Mouse (Mus musculus) limb, embryonic 15.5 days (tissue): ENCODE data around the gene Dock6. TPM values are rescaled to one million over a fixed set of nuclear protein-coding genes. Genes with fewer than 3 reads are reported as not detected.
"Not testable (repeated sequence)": the region's sequence is repeated elsewhere in the genome, so short reads cannot be mapped to it uniquely, and the experiment has no call there.

Source experiments
- ATAC-seq: fragments of 200-750 bp; cut with Nextera tagmentation; 2 replicates; pipeline ENCODE4 v1.8.0; 2017; ENCODE audit warnings: low read depth, moderate TSS enrichment; ENCODE audit not compliant: insufficient number of reproducible peaks, low FRiP score, low TSS enrichment
- H3K27ac ChIP-seq: fragments of 300-500 bp; sonication (generic); 2 replicates; pipeline ENCODE4 v1.5.1; 2015; ENCODE audit warnings: moderate library complexity, mild to moderate bottlenecking, inconsistent platforms
- H3K27me3 ChIP-seq: fragments of 300-500 bp; sonication (generic); 2 replicates; pipeline ENCODE4 v1.6.1; 2015; ENCODE audit warnings: inconsistent platforms
- H3K36me3 ChIP-seq: fragments of 300-500 bp; sonication (generic); 2 replicates; pipeline ENCODE4 v1.6.1; 2015; ENCODE audit warnings: inconsistent platforms
- H3K4me1 ChIP-seq: fragments of 300-500 bp; sonication (generic); 2 replicates; pipeline ENCODE4 v1.6.1; 2015; ENCODE audit warnings: inconsistent platforms
- H3K4me2 ChIP-seq: fragments of 300-500 bp; sonication (generic); 2 replicates; pipeline ENCODE4 v1.6.1; 2015; ENCODE audit warnings: mild to moderate bottlenecking, inconsistent platforms
- H3K4me3 ChIP-seq: fragments of 300-500 bp; sonication (generic); 2 replicates; pipeline ENCODE4 v1.5.1; 2015; ENCODE audit warnings: mild to moderate bottlenecking, inconsistent platforms
- H3K9ac ChIP-seq: fragments of 300-500 bp; sonication (generic); 2 replicates; pipeline ENCODE4 v1.6.1; 2015; ENCODE audit warnings: inconsistent platforms
- H3K9me3 ChIP-seq: fragments of 300-500 bp; sonication (generic); 2 replicates; pipeline ENCODE4 v1.6.1; 2016; ENCODE audit warnings: inconsistent platforms
- WGBS: fragments of 180-500 bp; shearing (Covaris S2); methylation state at CpG from one replicate; pipeline ENCODE4 v1.1.7; 2015; 5-methylcytosine and 5-hydroxymethylcytosine counted together
- polyA plus RNA-seq: library from polyadenylated mRNA; unstranded; fragments of >200 nt; fragmentation: Nextera tagmentation; extraction: Ambion mirVana; gene quantifications from 2 replicates; pipeline ENCODE4 v1.2.1, GENCODE M21; 2015

Dock6 gene
- polyA plus RNA-seq, 1 experiment from 2014 or later, result 38.1 TPM

DNA sequence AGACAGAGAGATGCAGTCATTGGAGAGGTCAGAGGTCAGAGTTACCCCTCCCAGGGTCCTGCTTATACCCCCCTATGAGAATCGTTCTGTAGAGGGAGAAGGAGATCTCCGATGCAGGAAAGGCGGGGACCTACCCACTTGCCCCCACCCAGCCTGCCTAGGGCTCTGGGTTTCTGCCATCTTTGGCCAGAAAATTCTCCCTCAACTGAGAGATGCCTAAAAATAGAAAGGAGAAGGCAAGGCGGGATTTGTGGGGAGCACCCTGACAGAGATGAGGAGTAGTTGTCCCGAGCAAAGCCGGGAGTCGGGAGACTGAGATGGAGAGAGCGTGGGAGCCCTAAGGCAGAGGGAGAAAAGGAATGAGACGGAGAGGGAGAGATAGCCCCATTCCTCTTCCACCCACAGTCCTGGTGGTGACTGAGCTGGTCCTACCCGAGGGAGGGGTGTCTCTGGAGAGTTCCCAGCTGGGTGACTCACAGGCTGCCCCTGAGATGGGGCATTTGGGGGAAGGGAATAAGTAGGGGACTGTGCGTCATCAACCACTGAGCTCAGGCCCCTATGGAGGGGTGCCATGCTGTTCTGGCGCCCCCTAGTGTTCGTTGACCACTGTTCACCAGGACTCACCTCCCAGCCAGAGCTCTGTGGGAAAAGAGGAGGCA lies 48.3 kb downstream of the Dock6 start:
- Histone ChIP-seq H3K4me2 (peak overlapping the region; percentile 22; the same call in 1 of the 2 replicates), H3K4me3 (no peak overlapping the region), H3K4me1 (peaks cover 8% of the 10 kb centered on the region), H3K9me3 (no peaks in the 10 kb centered on the region), H3K36me3 (peaks cover 40% of the 10 kb centered on the region), H3K9ac (no peak overlapping the region), H3K27me3 (no peaks in the 10 kb centered on the region), H3K27ac (no peak overlapping the region)
- 43% methylated on average over 13 of the region's 13 CpGs for WGBS
- ATAC-seq, result peak; percentile 83

DNA sequence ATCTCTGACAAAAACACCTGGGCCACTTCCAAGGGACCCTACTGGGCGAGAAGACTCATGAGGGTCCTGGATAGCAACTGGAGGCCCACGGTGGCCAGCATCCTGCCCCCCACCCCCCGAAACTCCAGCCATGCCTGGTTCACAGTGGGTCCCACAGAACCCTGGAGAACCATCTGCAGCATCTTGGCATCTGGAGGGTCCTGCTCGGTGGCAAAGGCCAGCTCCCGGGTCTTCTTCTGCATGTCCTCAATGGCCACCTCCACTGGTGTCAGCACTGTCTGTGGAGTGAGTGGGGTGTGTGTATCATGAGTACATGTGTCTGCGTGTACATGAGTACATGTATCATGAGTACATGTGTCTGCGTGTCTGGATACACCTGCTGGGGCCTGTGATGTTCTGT lies 50.8 kb downstream of the Dock6 start:
- WGBS, result 90% methylated on average over 7 of the region's 7 CpGs
- no peak overlapping the region for H3K27ac ChIP-seq
- H3K4me3 ChIP-seq, result no peak overlapping the region
- H3K36me3 ChIP-seq, result peaks cover 26% of the 10 kb centered on the region
- H3K4me2 ChIP-seq, result no peak overlapping the region
- no peak for ATAC-seq
- no peak overlapping the region for H3K9ac ChIP-seq
- H3K27me3 ChIP-seq, result no peaks in the 10 kb centered on the region
- no peaks in the 10 kb centered on the region for H3K9me3 ChIP-seq
- H3K4me1 ChIP-seq, result peaks cover 24% of the 10 kb centered on the region

DNA sequence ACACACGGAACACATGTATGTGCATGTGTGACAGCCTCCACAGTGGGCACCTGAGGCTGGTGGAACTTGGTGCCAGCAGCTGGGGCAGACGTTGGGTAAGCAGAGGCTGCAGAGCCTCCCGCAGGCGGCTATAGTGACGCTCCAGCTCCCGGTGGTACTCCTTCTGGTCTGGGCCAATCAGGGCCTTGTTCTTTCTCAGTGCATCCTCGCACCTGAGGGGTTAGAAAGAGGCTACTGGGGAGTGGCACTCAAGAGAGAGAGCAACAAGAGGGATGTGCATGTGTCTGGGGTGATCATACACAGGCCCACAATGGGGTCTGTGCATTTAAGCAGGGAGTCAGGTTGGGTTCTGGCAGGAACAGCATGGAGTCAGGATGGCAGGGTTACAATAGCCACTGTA lies 51.3 kb downstream of the Dock6 start:
- WGBS, result 84% methylated on average over 7 of the region's 7 CpGs
- H3K4me3 ChIP-seq, result no peak overlapping the region
- no peak overlapping the region for H3K4me2 ChIP-seq
- H3K27me3 ChIP-seq, result no peaks in the 10 kb centered on the region
- peaks cover 26% of the 10 kb centered on the region for H3K36me3 ChIP-seq
- H3K4me1 ChIP-seq, result peaks cover 29% of the 10 kb centered on the region
- H3K9ac ChIP-seq, result no peak overlapping the region
- no peak overlapping the region for H3K27ac ChIP-seq
- no peak for ATAC-seq
- H3K9me3 ChIP-seq, result no peaks in the 10 kb centered on the region

DNA sequence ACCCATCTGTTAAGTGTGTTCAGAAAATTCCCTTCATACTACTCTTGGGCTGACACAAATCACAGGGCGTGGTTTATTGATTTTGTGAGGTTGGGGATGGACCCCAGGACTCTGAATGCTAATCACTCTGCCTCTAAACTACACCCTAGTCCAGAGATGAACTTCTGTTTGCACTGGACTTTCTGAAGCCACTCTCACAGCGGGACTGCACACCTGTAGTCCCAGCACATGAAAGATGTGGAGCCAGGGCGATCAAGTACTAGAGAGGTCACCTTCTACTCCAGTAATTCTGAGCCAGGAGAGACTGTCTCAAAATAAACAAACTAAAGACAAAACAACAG lies 53.5 kb downstream of the Dock6 start:
- WGBS, result 48% methylated on average over 3 of the region's 3 CpGs
- peak overlapping the region; percentile 97 for H3K27ac ChIP-seq
- peaks cover 44% of the 10 kb centered on the region for H3K36me3 ChIP-seq
- H3K4me2 ChIP-seq, result peak overlapping the region; percentile 79
- ATAC-seq, result no peak
- peaks cover 35% of the 10 kb centered on the region for H3K4me1 ChIP-seq
- peak overlapping the region; percentile 85 for H3K4me3 ChIP-seq
- no peaks in the 10 kb centered on the region for H3K9me3 ChIP-seq
- no peak overlapping the region for H3K9ac ChIP-seq
- no peaks in the 10 kb centered on the region for H3K27me3 ChIP-seq

DNA sequence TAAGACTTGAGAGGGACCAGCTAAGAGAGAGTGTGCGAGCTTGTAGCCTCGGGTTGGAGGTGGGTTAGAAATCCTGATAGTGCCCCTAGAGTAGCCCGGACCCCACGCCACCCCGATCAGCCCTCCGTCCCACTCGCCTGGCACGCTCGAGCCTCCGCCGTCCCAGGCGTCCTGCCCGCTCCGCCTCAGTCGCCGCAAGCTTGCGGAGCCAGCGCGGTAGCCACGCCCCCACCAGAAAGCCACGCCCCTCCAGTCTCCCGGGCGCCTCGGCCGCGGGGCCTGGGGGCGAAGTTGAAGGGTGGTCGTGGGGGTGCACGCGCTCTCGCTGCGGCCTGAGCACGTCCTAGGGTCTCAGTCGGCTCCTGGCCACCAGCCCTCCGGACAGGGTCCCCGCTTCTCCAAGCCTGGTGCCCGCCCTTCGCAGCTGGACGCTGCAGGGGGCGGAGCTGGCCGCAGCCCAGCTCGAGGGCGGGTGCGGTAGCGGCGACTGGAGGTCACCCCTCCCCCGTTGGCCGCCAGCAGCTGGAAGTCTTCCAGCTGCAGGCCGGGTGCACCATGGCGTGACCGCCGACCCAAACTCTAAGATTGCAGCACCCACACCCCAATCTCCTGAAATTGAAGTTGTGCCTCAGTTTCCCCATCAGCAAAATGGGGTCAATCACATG lies 54.0 kb downstream of the Dock6 start, which contains the start of gene Kank2:
Gene Kank2, minus strand, starts transcription at position 400 of the 665 bp plus-strand sequence.
- H3K4me3 ChIP-seq, result peak within 1 kb of the TSS; percentile 85
- H3K9me3 ChIP-seq, result no peaks in the 10 kb centered on the region
- under 1% methylated on average over 52 of the region's 52 CpGs for WGBS
- no peaks in the 10 kb centered on the region for H3K27me3 ChIP-seq
- H3K27ac ChIP-seq, result peak within 1 kb of the TSS; percentile 97
- peaks cover 49% of the 10 kb centered on the region for H3K36me3 ChIP-seq
- peak within 1 kb of the TSS; percentile 79 for H3K4me2 ChIP-seq
- H3K4me1 ChIP-seq, result peaks cover 33% of the 10 kb centered on the region
- ATAC-seq, result peak; percentile 71
- peak within 1 kb of the TSS; percentile 84 for H3K9ac ChIP-seq

DNA sequence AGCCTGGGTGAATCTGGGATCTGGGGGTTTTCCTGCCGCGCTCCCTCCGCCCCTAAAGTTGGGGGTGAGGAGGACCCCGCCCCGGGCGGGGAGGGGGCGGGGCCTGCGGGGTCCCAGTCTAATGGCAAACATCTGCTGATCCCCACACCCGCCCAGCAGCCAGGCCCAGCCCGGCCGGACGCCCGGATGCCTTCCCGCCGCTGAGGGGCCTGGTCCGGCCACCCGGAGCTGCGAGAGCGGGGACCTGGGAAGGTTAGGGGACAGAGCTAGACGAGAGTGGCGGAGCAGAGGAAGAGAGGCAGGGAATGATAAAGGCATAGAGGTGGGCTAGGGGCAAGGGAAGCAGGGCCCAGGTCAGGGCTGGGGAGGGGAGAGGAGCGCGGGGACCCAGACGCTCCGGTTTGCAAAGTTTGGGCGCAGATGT lies 54.5 kb downstream of the Dock6 start:
- peak overlapping the region; percentile 79 for H3K4me2 ChIP-seq
- peaks cover 35% of the 10 kb centered on the region for H3K4me1 ChIP-seq
- ATAC-seq, result peak; percentile 56
- H3K9ac ChIP-seq, result peak overlapping the region; percentile 84
- peak overlapping the region; percentile 97 for H3K27ac ChIP-seq
- no peaks in the 10 kb centered on the region for H3K9me3 ChIP-seq
- H3K36me3 ChIP-seq, result peaks cover 50% of the 10 kb centered on the region
- H3K4me3 ChIP-seq, result peak overlapping the region; percentile 85
- WGBS, result 0% methylated on average over 26 of the region's 26 CpGs
- H3K27me3 ChIP-seq, result no peaks in the 10 kb centered on the region

DNA sequence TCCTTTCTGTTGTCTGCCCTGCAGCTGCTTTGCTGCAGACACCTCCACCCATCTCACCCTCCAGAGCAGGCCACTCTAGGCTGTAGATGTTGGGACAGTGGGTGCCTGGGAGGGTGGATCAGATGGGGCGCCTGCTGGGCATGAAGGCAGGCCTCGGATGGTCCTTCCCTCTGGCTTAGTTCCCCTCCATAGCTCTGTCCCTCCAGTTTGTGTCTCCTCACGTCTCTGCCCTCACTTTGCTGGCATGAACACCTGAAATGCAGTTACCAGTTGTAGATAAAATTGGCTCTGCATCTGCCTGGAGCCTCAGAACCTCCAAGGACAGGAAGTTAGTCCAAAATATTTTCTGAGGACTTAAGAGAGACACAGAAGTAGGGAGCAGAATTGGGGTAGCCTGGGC lies 55.5 kb downstream of the Dock6 start:
- WGBS, result 58% methylated on average over 3 of the region's 3 CpGs
- Histone ChIP-seq H3K27me3 (no peaks in the 10 kb centered on the region), H3K9ac (no peak overlapping the region), H3K4me2 (peak overlapping the region; percentile 79), H3K4me1 (peaks cover 45% of the 10 kb centered on the region), H3K4me3 (peak overlapping the region; percentile 85), H3K36me3 (peaks cover 46% of the 10 kb centered on the region), H3K27ac (peak overlapping the region; percentile 97), H3K9me3 (no peaks in the 10 kb centered on the region)
- ATAC-seq, result no peak

DNA sequence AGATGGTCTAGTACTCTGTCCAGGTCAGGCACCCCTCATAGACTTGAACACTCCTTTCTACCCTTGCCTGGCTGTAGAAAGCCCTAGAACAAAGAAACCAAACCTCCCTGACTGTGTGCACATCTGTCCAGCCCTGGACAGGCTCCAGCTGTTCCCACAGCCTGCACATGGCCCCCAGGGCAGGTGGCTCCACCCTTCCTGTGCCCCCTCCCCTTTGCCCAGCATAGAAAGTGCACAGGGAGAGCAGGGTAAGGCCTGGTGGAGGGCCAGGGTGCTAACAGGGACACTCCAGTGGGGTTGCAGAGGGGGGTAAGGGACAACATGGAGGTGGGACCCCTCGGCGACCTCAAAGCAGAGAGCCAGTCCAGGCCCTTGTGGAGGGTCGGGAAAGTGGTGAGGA lies 56.2 kb downstream of the Dock6 start:
- no peaks in the 10 kb centered on the region for H3K9me3 ChIP-seq
- H3K4me1 ChIP-seq, result peaks cover 51% of the 10 kb centered on the region
- H3K36me3 ChIP-seq, result peaks cover 46% of the 10 kb centered on the region
- H3K4me2 ChIP-seq, result peak overlapping the region; percentile 79
- H3K4me3 ChIP-seq, result peak overlapping the region; percentile 85
- peak overlapping the region; percentile 97 for H3K27ac ChIP-seq
- WGBS, result 37% methylated on average over 3 of the region's 3 CpGs
- H3K27me3 ChIP-seq, result no peaks in the 10 kb centered on the region
- peak overlapping the region; percentile 27; the same call in 1 of the 2 replicates for H3K9ac ChIP-seq
- no peak for ATAC-seq

DNA sequence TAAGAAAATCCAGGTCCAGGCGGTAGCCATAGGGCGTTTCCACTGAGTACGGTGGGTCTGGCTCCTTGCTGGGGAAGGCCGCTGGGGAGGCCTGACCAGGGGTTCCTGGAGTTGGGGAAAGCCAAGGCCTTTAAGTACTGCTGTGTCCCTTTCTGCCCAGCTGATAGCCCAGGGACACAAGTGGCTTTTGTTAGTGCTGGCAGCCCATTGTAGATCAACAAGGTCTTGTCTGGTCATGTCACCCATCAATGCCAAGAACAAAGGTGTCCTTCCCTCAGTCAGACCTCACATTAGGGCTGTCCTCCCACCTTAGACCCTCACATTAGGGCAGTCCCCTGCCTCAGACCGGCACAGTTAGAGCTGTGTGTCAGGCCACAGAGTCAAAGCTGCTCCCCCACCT lies 56.9 kb downstream of the Dock6 start:
- Histone ChIP-seq H3K36me3 (peaks cover 46% of the 10 kb centered on the region), H3K4me3 (no peak overlapping the region), H3K9me3 (no peaks in the 10 kb centered on the region), H3K4me2 (no peak overlapping the region), H3K27ac (no peak overlapping the region; the same call in 1 of the 2 replicates), H3K4me1 (peaks cover 51% of the 10 kb centered on the region), H3K9ac (no peak overlapping the region), H3K27me3 (no peaks in the 10 kb centered on the region)
- ATAC-seq, result no peak
- WGBS, result 72% methylated on average over 5 of the region's 5 CpGs

DNA sequence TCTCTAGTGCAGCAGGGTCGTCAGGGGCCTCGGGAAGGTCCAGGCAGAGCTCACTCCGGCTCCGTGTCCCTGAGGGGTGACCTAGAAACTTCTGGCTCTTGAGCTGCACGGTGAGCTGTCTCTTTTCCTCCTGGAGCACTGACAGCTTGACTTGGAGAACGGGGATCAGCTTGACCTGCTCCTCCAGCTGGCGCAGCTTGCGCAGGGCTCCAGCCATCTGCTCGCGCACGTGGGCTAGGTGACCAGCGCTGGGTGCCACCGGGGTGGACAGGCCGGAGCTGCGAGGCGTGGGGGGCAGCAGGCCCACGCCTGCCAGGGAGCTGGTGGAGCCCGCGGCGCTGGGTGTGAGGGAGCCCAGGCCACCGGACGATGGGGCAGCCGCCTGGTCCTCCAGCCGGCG lies 57.5 kb downstream of the Dock6 start:
- H3K9me3 ChIP-seq, result no peaks in the 10 kb centered on the region
- H3K4me2 ChIP-seq, result no peak overlapping the region
- H3K36me3 ChIP-seq, result peaks cover 52% of the 10 kb centered on the region
- no peak overlapping the region for H3K9ac ChIP-seq
- ATAC-seq, result no peak
- H3K27ac ChIP-seq, result no peak overlapping the region
- no peak overlapping the region for H3K4me3 ChIP-seq
- peaks cover 51% of the 10 kb centered on the region for H3K4me1 ChIP-seq
- H3K27me3 ChIP-seq, result no peaks in the 10 kb centered on the region
- 95% methylated on average over 25 of the region's 25 CpGs for WGBS

DNA sequence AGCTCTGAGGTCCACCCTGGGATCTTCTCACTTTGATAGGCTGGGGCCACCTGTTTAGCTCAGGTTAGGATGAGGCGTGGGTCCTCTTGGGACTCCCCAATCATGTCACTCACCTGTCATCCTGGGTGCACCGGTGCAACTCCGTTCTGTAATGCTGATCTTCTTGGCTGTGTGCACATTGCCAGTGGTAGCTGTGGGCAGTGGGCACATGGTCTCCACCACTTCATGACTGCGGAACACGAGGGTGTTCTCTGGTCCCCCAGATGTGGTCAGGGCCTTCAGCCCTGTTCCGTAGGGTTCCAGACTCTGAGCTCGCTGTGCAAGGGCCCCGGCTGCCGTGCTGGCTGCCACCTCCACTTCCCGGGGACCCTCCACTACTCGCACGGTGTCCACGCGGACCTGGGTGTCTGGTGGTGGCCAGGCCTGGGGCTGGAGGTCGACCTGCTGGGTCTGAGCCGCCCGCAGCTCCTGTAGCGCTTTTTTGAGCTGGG lies 58.0 kb downstream of the Dock6 start:
- peaks cover 51% of the 10 kb centered on the region for H3K4me1 ChIP-seq
- ATAC-seq, result no peak
- H3K4me2 ChIP-seq, result no peak overlapping the region
- H3K9ac ChIP-seq, result no peak overlapping the region
- no peaks in the 10 kb centered on the region for H3K27me3 ChIP-seq
- peaks cover 57% of the 10 kb centered on the region for H3K36me3 ChIP-seq
- no peak overlapping the region for H3K27ac ChIP-seq
- 95% methylated on average over 18 of the region's 18 CpGs for WGBS
- no peaks in the 10 kb centered on the region for H3K9me3 ChIP-seq
- no peak overlapping the region for H3K4me3 ChIP-seq

DNA sequence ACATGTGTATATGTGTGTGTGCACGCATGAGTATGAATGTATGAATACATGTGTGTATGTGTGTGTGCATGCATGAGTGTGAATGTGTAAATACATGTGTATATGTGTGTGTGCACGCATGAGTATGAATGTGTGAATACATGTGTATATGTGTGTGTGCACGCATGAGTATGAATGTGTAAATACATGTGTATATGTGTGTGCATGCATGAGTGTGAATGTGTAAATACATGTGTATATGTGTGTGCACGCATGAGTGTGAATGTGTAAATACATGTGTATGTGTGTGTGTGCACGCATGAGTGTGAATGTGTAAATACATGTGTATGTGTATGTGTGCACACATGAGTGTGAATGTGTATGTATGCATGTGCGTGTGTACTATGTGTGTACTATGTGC lies 58.9 kb downstream of the Dock6 start:
- not testable (repeated sequence) for H3K27me3 ChIP-seq, H3K4me2 ChIP-seq, H3K27ac ChIP-seq, H3K9ac ChIP-seq, ATAC-seq, H3K9me3 ChIP-seq, H3K4me3 ChIP-seq
- H3K36me3 ChIP-seq, result peaks cover 66% of the 10 kb centered on the region
- 97% methylated on average over 6 of the region's 6 CpGs for WGBS
- H3K4me1 ChIP-seq, result peaks cover 45% of the 10 kb centered on the region
